ENCODE assay signal across 21 mouse cellular contexts in the genomic region with DNA sequence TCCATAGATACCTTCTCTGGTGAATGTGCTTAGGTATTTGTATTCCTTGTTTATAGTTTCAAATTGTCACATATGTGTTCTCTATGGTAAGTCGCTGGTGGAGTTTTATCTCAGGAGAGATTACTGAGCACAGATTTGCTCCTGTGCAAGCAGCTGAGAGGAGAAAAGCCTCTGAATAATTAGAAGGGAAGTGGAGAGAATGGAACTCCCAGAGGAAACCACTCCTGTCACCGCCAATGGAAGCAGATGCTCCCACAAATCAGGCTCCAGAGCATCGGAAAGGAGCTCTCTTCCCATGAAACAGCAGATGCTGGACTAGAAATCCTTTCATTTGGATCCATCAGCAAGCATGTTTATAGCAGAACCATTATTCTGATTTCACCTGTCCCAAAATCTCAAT.
DNase-seq lines count a peak whose midpoint lies in the region; ATAC-seq lines count a peak whose summit lies in the region.
"Had no signal": no experiment of that assay in that cellular context is flagged by ENCODE, and none has a peak within 500 bp of the region (broad histone marks: within the 10 kb centered on the region; RNA-seq: fewer than 3 reads in every experiment).

No protein-coding gene starts in this region.

- DNase-seq in cerebellum, postnatal 10 days, result peak; percentile 16 to 42
- DNase-seq in cerebellum, postnatal 25 days, result no peak
- no peak for DNase-seq in hindbrain, embryonic 10.5 days (ENCODE audit: low spot score)
- DNase-seq in retina, postnatal 1 day, result peak; percentile 13
- DNase-seq in gastrocnemius, adult 18-20 months (ENCODE audit: low spot score), result no peak
- DNase-seq: adrenal gland, postnatal 10 days; cerebellum, adult 2 months; kidney, adult 9 months; kidney, postnatal 14 days; liver, embryonic 13.5 days; lung, adult 2 months; lung, postnatal 14 days; right cerebral cortex, postnatal 14 days; thymus, postnatal 25 days had no signal

- 52% methylated on average over 3 of the region's 3 CpGs for WGBS in hindbrain, embryonic 12.5 days
- 70% methylated on average over 3 of the region's 3 CpGs for WGBS in hindbrain, embryonic 10.5 days
- WGBS in neural tube, embryonic 13.5 days, result 27% methylated on average over 3 of the region's 3 CpGs
- 30% methylated on average over 3 of the region's 3 CpGs for WGBS in neural tube, embryonic 15.5 days

- H3K4me3 ChIP-seq in hindbrain, embryonic 12.5 days, result no peak overlapping the region
- H3K4me3 ChIP-seq in hindbrain, embryonic 10.5 days, result no peak overlapping the region
- H3K4me3 ChIP-seq in neural tube, embryonic 13.5 days, result no peak overlapping the region
- H3K4me3 ChIP-seq in neural tube, embryonic 15.5 days (replicated peaks), result no peak overlapping the region
- H3K4me3 ChIP-seq: layer of hippocampus, adult 2 months; liver, embryonic 13.5 days had no signal

- peak; percentile 54; the same call in 1 of the 2 replicates for ATAC-seq in hindbrain, embryonic 12.5 days (ENCODE audit: low FRiP score)
- peak; percentile 69 for ATAC-seq in neural tube, embryonic 13.5 days (ENCODE audit: low read depth)
- no peak for ATAC-seq in neural tube, embryonic 15.5 days (ENCODE audit: low FRiP score)
- ATAC-seq: activated CD4-positive, CD25-positive, alpha-beta regulatory T cell, adult 4 months; intestine, embryonic 16.5 days had no signal

- no peak overlapping the region for H3K4me2 ChIP-seq in hindbrain, embryonic 12.5 days (replicated peaks)
- H3K4me2 ChIP-seq in neural tube, embryonic 13.5 days, result no peak overlapping the region
- H3K4me2 ChIP-seq in neural tube, embryonic 15.5 days, result no peak overlapping the region
- H3K4me2 ChIP-seq: heart, embryonic 11.5 days; liver, embryonic 13.5 days had no signal

- H3K27me3 ChIP-seq in hindbrain, embryonic 12.5 days, result no peaks in the 10 kb centered on the region
- no peaks in the 10 kb centered on the region for H3K27me3 ChIP-seq in hindbrain, embryonic 10.5 days (ENCODE audit: insufficient read depth, poor library complexity, severe bottlenecking)
- H3K27me3 ChIP-seq in neural tube, embryonic 13.5 days, result no peaks in the 10 kb centered on the region
- H3K27me3 ChIP-seq in neural tube, embryonic 15.5 days (replicated peaks), result no peaks in the 10 kb centered on the region
- H3K27me3 ChIP-seq: liver, embryonic 13.5 days had no signal

- no peaks in the 10 kb centered on the region for H3K36me3 ChIP-seq in hindbrain, embryonic 12.5 days
- no peaks in the 10 kb centered on the region for H3K36me3 ChIP-seq in hindbrain, embryonic 10.5 days
- no peaks in the 10 kb centered on the region for H3K36me3 ChIP-seq in neural tube, embryonic 13.5 days
- no peaks in the 10 kb centered on the region for H3K36me3 ChIP-seq in neural tube, embryonic 15.5 days
- H3K36me3 ChIP-seq: liver, embryonic 13.5 days had no signal

- no peaks in the 10 kb centered on the region for H3K4me1 ChIP-seq in hindbrain, embryonic 12.5 days
- H3K4me1 ChIP-seq in hindbrain, embryonic 10.5 days (replicated peaks), result no peaks in the 10 kb centered on the region
- H3K4me1 ChIP-seq in neural tube, embryonic 13.5 days (replicated peaks), result 0 out of 2 replicates have a peak, but pooled peaks cover 3% of the 10 kb centered on the region
- H3K4me1 ChIP-seq in neural tube, embryonic 15.5 days, result peaks cover 3% of the 10 kb centered on the region; the same call in 1 of the 2 replicates
- H3K4me1 ChIP-seq: liver, embryonic 13.5 days had no signal

- no peak overlapping the region for H3K9ac ChIP-seq in hindbrain, embryonic 12.5 days
- no peak overlapping the region for H3K9ac ChIP-seq in neural tube, embryonic 13.5 days
- no peak overlapping the region for H3K9ac ChIP-seq in neural tube, embryonic 15.5 days (replicated peaks)
- H3K9ac ChIP-seq: liver, embryonic 13.5 days had no signal

- no peak overlapping the region for H3K27ac ChIP-seq in hindbrain, embryonic 12.5 days
- H3K27ac ChIP-seq in hindbrain, embryonic 10.5 days, result no peak overlapping the region
- no peak overlapping the region for H3K27ac ChIP-seq in neural tube, embryonic 13.5 days (replicated peaks)
- no peak overlapping the region for H3K27ac ChIP-seq in neural tube, embryonic 15.5 days (replicated peaks)
- H3K27ac ChIP-seq: layer of hippocampus, adult 2 months; liver, embryonic 13.5 days had no signal

- no peaks in the 10 kb centered on the region for H3K9me3 ChIP-seq in hindbrain, embryonic 12.5 days (replicated peaks)
- H3K9me3 ChIP-seq in hindbrain, embryonic 10.5 days, result no peaks in the 10 kb centered on the region
- H3K9me3 ChIP-seq in neural tube, embryonic 13.5 days, result no peaks in the 10 kb centered on the region
- H3K9me3 ChIP-seq in neural tube, embryonic 15.5 days (replicated peaks), result no peaks in the 10 kb centered on the region
- H3K9me3 ChIP-seq: liver, embryonic 13.5 days had no signal

Comparison
In these comparisons a context has a peak if more than half of its experiments do, and no peak if none do; other contexts are left out.
1. DNase-seq: peak in cerebellum, postnatal 10 days (2 of 2) and retina, postnatal 1 day (single experiment); none in cerebellum, postnatal 25 days (0 of 2), hindbrain, embryonic 10.5 days (single experiment) and gastrocnemius, adult 18-20 months (single experiment).